Mouse (Mus musculus): ENCODE measurements around the gene Ypel2. TPM values are rescaled to one million over a fixed set of nuclear protein-coding genes. Genes with fewer than 3 reads are reported as not detected.

The Ypel2 gene
- polyA plus RNA-seq, 2 experiments = 0.70 to 0.83 TPM

DNA sequence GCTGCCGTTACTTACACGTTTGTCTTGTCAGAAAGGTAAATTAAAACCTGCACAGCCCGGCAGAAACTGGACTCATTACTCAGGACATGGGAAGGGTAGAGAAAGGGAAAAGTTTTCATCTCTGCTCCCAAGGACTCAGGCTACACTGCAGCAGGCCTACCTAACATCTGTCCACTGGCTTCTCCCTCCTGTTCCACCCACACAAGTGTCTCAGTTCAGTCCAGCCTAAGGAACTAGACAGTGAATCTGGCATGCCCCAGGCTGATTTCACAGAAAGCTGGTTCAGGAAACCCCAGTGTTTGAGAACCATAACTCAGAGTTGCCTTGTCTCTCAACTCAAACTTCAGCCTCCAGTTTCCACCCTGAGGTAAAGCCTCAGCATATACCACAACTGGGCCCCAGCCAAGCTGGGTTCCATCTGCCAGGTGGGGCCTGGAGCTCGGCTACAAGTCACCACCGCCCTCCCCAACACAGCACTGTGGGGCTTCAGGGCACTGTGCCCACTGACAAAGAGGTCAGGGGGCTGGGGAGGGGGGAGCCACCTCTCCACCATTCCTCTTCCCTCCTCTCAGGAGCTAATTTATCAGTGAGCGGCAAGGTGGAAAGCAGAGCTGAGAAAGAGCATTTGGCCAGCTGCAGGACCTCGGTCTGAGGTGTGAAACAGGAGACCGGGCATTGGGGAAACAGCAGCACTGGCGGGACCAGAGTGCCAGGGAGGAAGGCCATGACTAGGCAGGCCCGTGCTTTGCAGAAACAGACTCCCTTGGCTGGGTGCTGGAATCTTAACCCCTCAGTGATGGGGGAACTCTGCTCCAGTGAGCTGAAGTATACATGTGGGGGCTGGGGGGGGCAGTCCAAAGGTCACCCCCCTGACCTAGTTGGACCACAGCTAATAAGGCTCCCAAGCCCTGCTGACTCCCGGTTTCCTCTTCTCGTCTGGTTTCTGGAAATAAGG is 34.5 kb downstream of the Ypel2 start:
- Histone ChIP-seq H3K9ac (replicated peaks) (no peak overlapping the region), H3K4me1 (replicated peaks; ENCODE audit: control insufficient read depth in 2 of 2, insufficient read depth in 2 of 2, low read length in 1 of 2) (peaks cover 3 to 63% of the 10 kb centered on the region in 2 experiments), H3K36me3 (replicated peaks; ENCODE audit: control insufficient read depth, insufficient read depth, low read depth) (no peaks in the 10 kb centered on the region), H3K27me3 (ENCODE audit: control insufficient read depth, insufficient read depth, low read length) (no peaks in the 10 kb centered on the region), H3K4me2 (ENCODE audit: low read depth) (no peak overlapping the region), H3K9me3 (ENCODE audit: control insufficient read depth, low read length) (no peaks in the 10 kb centered on the region), H3K4me3 (ENCODE audit: insufficient read depth in 1 of 2, low read depth in 2 of 2, low read length in 2 of 2) (no peak overlapping the region), H3K27ac (no peak overlapping the region)
- ATAC-seq (ENCODE audit: insufficient read depth) (no peak), DNase-seq (ENCODE audit: low read depth in 3 of 3, low spot score in 3 of 3) (no peak)
- TF ChIP-seq CTCF (IDR thresholded peaks at IDR 0.05; ENCODE audit: low read depth) (no peak), EP300 (IDR thresholded peaks at IDR 0.05; ENCODE audit: low read depth) (no peak)
- 49% methylated on average over 12 of the region's 12 CpGs for WGBS (ENCODE audit: insufficient replicate concordance)

DNA sequence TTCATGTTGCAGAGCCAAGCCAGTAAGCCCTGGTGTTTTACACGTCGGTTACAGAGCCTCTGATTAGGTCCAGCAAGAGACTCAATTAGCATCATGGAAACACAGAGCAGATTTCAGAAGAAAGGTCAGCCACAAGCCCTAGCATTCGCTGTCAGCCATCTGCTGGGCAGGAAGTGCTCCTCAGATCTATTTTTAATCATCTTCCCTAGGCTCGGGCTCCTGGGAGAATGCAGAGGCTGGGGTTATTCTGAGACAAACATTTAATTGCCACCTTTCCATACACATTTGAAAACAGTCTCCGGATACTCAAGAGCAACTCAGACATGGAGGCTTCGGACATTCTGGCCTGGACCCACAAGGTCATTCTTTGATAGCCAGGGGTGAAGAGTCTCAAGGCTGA is 35.3 kb downstream of the Ypel2 start:
- TF ChIP-seq EP300 (IDR thresholded peaks at IDR 0.05; ENCODE audit: low read depth) (no peak), CTCF (IDR thresholded peaks at IDR 0.05; ENCODE audit: low read depth) (no peak)
- Histone ChIP-seq H3K9me3 (ENCODE audit: control insufficient read depth, low read length) (no peaks in the 10 kb centered on the region), H3K27me3 (ENCODE audit: control insufficient read depth, insufficient read depth, low read length) (no peaks in the 10 kb centered on the region), H3K9ac (replicated peaks) (no peak overlapping the region), H3K36me3 (replicated peaks; ENCODE audit: control insufficient read depth, insufficient read depth, low read depth) (no peaks in the 10 kb centered on the region), H3K4me2 (ENCODE audit: low read depth) (no peak overlapping the region), H3K27ac (no peak overlapping the region), H3K4me1 (replicated peaks; ENCODE audit: control insufficient read depth in 2 of 2, insufficient read depth in 2 of 2, low read length in 1 of 2) (peaks cover 3 to 56% of the 10 kb centered on the region in 2 experiments), H3K4me3 (ENCODE audit: insufficient read depth in 1 of 2, low read depth in 2 of 2, low read length in 2 of 2) (no peak overlapping the region)
- no peak for DNase-seq (ENCODE audit: low read depth in 3 of 3, low spot score in 3 of 3)
- 38% methylated on average over 6 of the region's 6 CpGs for WGBS (ENCODE audit: insufficient replicate concordance)
- no peak for ATAC-seq (ENCODE audit: insufficient read depth)

DNA sequence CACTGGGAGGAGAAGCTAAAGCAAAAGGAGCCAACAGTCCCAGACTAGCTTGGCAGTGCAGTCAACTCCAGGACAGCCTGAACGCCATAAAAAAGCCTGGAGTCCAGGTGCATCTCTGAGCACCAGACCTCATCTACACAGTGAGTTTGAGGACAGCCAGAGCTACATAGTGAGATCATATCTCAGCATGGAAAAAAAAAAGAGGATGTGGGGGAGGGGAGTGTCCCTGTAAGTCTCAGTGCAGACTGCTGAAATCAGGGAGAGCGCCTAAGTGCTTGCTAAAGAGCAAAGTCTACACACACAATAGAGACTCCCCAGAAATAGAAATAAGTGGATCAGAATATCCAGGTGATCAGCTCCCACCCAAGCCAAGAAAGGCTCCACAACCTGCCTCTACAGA is 37.1 kb downstream of the Ypel2 start:
- Histone ChIP-seq H3K27me3 (ENCODE audit: control insufficient read depth, insufficient read depth, low read length) (no peaks in the 10 kb centered on the region), H3K4me3 (ENCODE audit: insufficient read depth in 1 of 2, low read depth in 2 of 2, low read length in 2 of 2) (no peak overlapping the region), H3K9ac (replicated peaks) (no peak overlapping the region), H3K4me1 (replicated peaks; ENCODE audit: control insufficient read depth in 2 of 2, insufficient read depth in 2 of 2, low read length in 1 of 2) (peaks cover 0 to 45% of the 10 kb centered on the region in 2 experiments; a peak in 2 of 4 replicates), H3K4me2 (ENCODE audit: low read depth) (no peak overlapping the region), H3K36me3 (replicated peaks; ENCODE audit: control insufficient read depth, insufficient read depth, low read depth) (no peaks in the 10 kb centered on the region), H3K9me3 (ENCODE audit: control insufficient read depth, low read length) (no peaks in the 10 kb centered on the region), H3K27ac (no peak overlapping the region)
- 40% methylated on average over 2 of the region's 2 CpGs for WGBS (ENCODE audit: insufficient replicate concordance)
- ATAC-seq (ENCODE audit: insufficient read depth) (no peak), DNase-seq (ENCODE audit: low read depth in 3 of 3, low spot score in 3 of 3) (no peak)
- no peak for TF ChIP-seq EP300 (IDR thresholded peaks at IDR 0.05; ENCODE audit: low read depth)
- no peak for TF ChIP-seq CTCF (IDR thresholded peaks at IDR 0.05; ENCODE audit: low read depth)

DNA sequence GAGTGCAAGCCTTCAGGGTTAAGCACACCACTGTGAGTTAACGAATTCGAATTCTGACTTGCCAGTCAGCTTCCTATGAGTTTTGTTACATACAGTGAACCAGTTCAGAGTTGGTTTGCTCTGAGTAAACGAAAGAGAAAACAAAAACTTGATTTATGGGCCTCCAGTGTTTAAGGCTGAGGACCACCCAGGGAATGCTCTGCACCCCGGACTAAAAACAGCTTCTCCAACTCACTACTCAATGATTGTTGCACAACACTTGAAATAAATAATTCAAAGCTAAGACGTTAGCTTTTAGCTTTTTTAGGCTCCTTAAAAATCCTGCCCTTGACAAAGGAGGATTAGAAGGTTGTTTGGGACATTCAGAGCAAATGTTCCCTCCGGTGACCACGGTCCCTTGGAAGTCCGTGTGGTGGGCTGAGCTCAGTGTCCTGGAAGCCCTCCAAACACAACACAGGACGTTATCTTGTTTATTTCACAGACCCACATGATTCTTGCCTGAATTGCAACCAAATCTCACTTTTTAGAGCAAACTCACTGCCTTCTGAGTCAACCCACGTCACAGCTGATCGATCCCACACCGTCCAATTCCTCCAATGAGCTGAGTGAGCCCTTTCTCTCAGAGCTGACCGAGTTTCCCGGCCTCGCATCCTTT is 38.8 kb downstream of the Ypel2 start:
- Histone ChIP-seq H3K27me3 (ENCODE audit: control insufficient read depth, insufficient read depth, low read length) (no peaks in the 10 kb centered on the region), H3K4me1 (replicated peaks; ENCODE audit: control insufficient read depth in 2 of 2, insufficient read depth in 2 of 2, low read length in 1 of 2) (peaks cover 0 to 34% of the 10 kb centered on the region in 2 experiments; a peak in 2 of 4 replicates), H3K9ac (replicated peaks) (no peak overlapping the region), H3K9me3 (ENCODE audit: control insufficient read depth, low read length) (no peaks in the 10 kb centered on the region), H3K27ac (no peak overlapping the region), H3K4me2 (ENCODE audit: low read depth) (no peak overlapping the region), H3K4me3 (ENCODE audit: insufficient read depth in 1 of 2, low read depth in 2 of 2, low read length in 2 of 2) (no peak overlapping the region), H3K36me3 (replicated peaks; ENCODE audit: control insufficient read depth, insufficient read depth, low read depth) (no peaks in the 10 kb centered on the region)
- WGBS (ENCODE audit: insufficient replicate concordance) = 66% methylated on average over 15 of the region's 15 CpGs
- ATAC-seq (ENCODE audit: insufficient read depth) = no peak
- TF ChIP-seq EP300 (IDR thresholded peaks at IDR 0.05; ENCODE audit: low read depth) = no peak
- no peak for TF ChIP-seq CTCF (IDR thresholded peaks at IDR 0.05; ENCODE audit: low read depth)
- no peak for DNase-seq (ENCODE audit: low read depth in 3 of 3, low spot score in 3 of 3)

DNA sequence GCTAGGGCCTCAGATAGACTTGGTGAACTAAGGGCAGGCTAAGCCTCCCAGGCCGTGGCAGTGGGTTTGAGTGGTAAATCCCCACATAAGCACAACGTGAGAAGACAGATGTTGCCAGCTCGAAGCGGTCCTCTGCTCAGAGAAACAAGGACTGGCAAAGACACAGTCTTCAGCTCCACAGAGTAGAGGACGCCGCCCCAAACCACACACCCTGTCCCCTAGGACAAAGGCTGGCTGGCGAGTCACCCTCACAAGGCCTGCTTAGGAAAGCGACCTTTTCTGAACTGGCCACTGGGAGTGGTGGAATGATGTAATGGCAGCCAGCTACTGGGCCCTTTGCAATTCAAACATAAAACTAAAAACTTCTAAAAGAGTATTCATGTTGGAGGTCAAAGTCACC is 40.4 kb downstream of the Ypel2 start:
- WGBS (ENCODE audit: insufficient replicate concordance) = 56% methylated on average over 8 of the region's 8 CpGs

More for the DNA sequence above, 40.4 kb downstream of the Ypel2 start:
- Histone ChIP-seq H3K9ac (replicated peaks) (no peak overlapping the region), H3K27ac (no peak overlapping the region), H3K4me3 (ENCODE audit: insufficient read depth in 1 of 2, low read depth in 2 of 2, low read length in 2 of 2) (no peak overlapping the region), H3K27me3 (ENCODE audit: control insufficient read depth, insufficient read depth, low read length) (no peaks in the 10 kb centered on the region), H3K4me2 (ENCODE audit: low read depth) (no peak overlapping the region), H3K4me1 (replicated peaks; ENCODE audit: control insufficient read depth in 2 of 2, insufficient read depth in 2 of 2, low read length in 1 of 2) (peaks cover 0 to 22% of the 10 kb centered on the region in 2 experiments; a peak in 2 of 4 replicates), H3K36me3 (replicated peaks; ENCODE audit: control insufficient read depth, insufficient read depth, low read depth) (no peaks in the 10 kb centered on the region), H3K9me3 (ENCODE audit: control insufficient read depth, low read length) (no peaks in the 10 kb centered on the region)
- DNase-seq (ENCODE audit: low read depth in 3 of 3, low spot score in 3 of 3) (no peak), ATAC-seq (ENCODE audit: insufficient read depth) (no peak)
- TF ChIP-seq CTCF (IDR thresholded peaks at IDR 0.05; ENCODE audit: low read depth) (no peak), EP300 (IDR thresholded peaks at IDR 0.05; ENCODE audit: low read depth) (no peak)
